ENCODE assay signal across 8 mouse cellular contexts in genomic region chr2:26583640-26584039, GRCm38 (mm10). TPM values are rescaled to one million over a fixed set of nuclear protein-coding genes. Genes with fewer than 3 reads are reported as not detected.
DNase-seq lines count a peak whose midpoint lies in the region; ATAC-seq and TF ChIP-seq lines count a peak whose summit lies in the region.
"Had no signal": no experiment of that assay in that cellular context is flagged by ENCODE, and none has a peak within 500 bp of the region (broad histone marks: within the 10 kb centered on the region; RNA-seq: fewer than 3 reads in every experiment).

No protein-coding gene starts in this region.

- TF ChIP-seq EP300 in liver, embryonic 14.5 days (IDR thresholded peaks at IDR 0.05; ENCODE audit: low read depth), result no peak

- peak overlapping the region; percentile 21; the same call in 1 of the 2 replicates for H3K4me3 ChIP-seq in embryonic facial prominence, embryonic 15.5 days (replicated peaks)
- H3K4me3 ChIP-seq in intestine, embryonic 15.5 days (replicated peaks), result peak overlapping the region; percentile 22
- peak overlapping the region; percentile 21 to 33; a peak in 3 of 4 replicates for H3K4me3 ChIP-seq in liver, embryonic 14.5 days (ENCODE audit: insufficient read depth in 1 of 2, low read depth in 2 of 2, low read length in 2 of 2)

- H3K9me3 ChIP-seq in embryonic facial prominence, embryonic 15.5 days (replicated peaks), result no peaks in the 10 kb centered on the region
- no peaks in the 10 kb centered on the region for H3K9me3 ChIP-seq in intestine, embryonic 15.5 days
- no peaks in the 10 kb centered on the region for H3K9me3 ChIP-seq in liver, embryonic 14.5 days (ENCODE audit: control insufficient read depth, low read length)

- no peak overlapping the region for H3K9ac ChIP-seq in embryonic facial prominence, embryonic 15.5 days
- peak overlapping the region; percentile 30 for H3K9ac ChIP-seq in intestine, embryonic 15.5 days
- H3K9ac ChIP-seq in liver, embryonic 14.5 days (replicated peaks), result no peak overlapping the region

- no peak overlapping the region for H3K4me2 ChIP-seq in embryonic facial prominence, embryonic 15.5 days (replicated peaks)
- H3K4me2 ChIP-seq in intestine, embryonic 15.5 days (replicated peaks), result no peak overlapping the region
- no peak overlapping the region for H3K4me2 ChIP-seq in liver, embryonic 14.5 days (ENCODE audit: low read depth)

- WGBS in embryonic facial prominence, embryonic 15.5 days, result 57% methylated on average over 11 of the region's 11 CpGs
- WGBS in intestine, embryonic 15.5 days, result 28% methylated on average over 11 of the region's 11 CpGs
- WGBS in liver, embryonic 14.5 days (ENCODE audit: insufficient replicate concordance), result 3% methylated on average over 11 of the region's 11 CpGs

- TF ChIP-seq CTCF in liver, embryonic 14.5 days (IDR thresholded peaks at IDR 0.05; ENCODE audit: low read depth), result no peak

- no peaks in the 10 kb centered on the region for H3K27me3 ChIP-seq in embryonic facial prominence, embryonic 15.5 days
- no peaks in the 10 kb centered on the region for H3K27me3 ChIP-seq in intestine, embryonic 15.5 days (replicated peaks)
- H3K27me3 ChIP-seq in liver, embryonic 14.5 days (ENCODE audit: control insufficient read depth, insufficient read depth, low read length), result no peaks in the 10 kb centered on the region

- ATAC-seq in embryonic facial prominence, embryonic 15.5 days (ENCODE audit: insufficient number of reproducible peaks, low FRiP score, low TSS enrichment, low read depth), result no peak
- no peak for ATAC-seq in intestine, embryonic 15.5 days
- no peak for ATAC-seq in liver, embryonic 14.5 days (ENCODE audit: insufficient read depth)
- no peak for ATAC-seq in erythroid progenitor cell, adult 5-6 weeks (replicated peaks; ENCODE audit: low FRiP score, poor library complexity, severe bottlenecking)

- H3K36me3 ChIP-seq in embryonic facial prominence, embryonic 15.5 days, result no peaks in the 10 kb centered on the region
- H3K36me3 ChIP-seq in intestine, embryonic 15.5 days, result no peaks in the 10 kb centered on the region
- H3K36me3 ChIP-seq in liver, embryonic 14.5 days (replicated peaks; ENCODE audit: control insufficient read depth, insufficient read depth, low read depth), result no peaks in the 10 kb centered on the region

- peaks cover 30% of the 10 kb centered on the region for H3K4me1 ChIP-seq in embryonic facial prominence, embryonic 15.5 days
- H3K4me1 ChIP-seq in intestine, embryonic 15.5 days (replicated peaks), result peaks cover 19% of the 10 kb centered on the region; the same call in 1 of the 2 replicates
- H3K4me1 ChIP-seq in liver, embryonic 14.5 days (replicated peaks; ENCODE audit: control insufficient read depth in 2 of 2, insufficient read depth in 2 of 2, low read length in 1 of 2), result peaks cover 2 to 18% of the 10 kb centered on the region in 2 experiments; a peak in 3 of 4 replicates

- DNase-seq in adrenal gland, postnatal 36 days, result peak; percentile 67 to 80
- no peak for DNase-seq in liver, embryonic 14.5 days (ENCODE audit: low read depth in 3 of 3, low spot score in 3 of 3)
- no peak for DNase-seq in c-Kit-positive CD71-positive TER-119-positive erythroid progenitor cells, embryonic 14.5 days (ENCODE audit: low spot score)
- no peak for DNase-seq in Muller cell, postnatal 12 days (ENCODE audit: inconsistent ontology term)

- peak overlapping the region; percentile 13; the same call in 1 of the 2 replicates for H3K27ac ChIP-seq in embryonic facial prominence, embryonic 15.5 days (replicated peaks)
- H3K27ac ChIP-seq in intestine, embryonic 15.5 days, result 0 out of 2 replicates have a peak overlapping the region, but pooled peaks have one; percentile 17
- H3K27ac ChIP-seq in liver, embryonic 14.5 days, result no peak overlapping the region

RNA-seq across cellular contexts. Expression of gene Gm20532, which starts 2.8 kb away (rescaled TPM):
- not detected for total RNA-seq in adrenal gland, postnatal 36 days (2021)
- polyA plus RNA-seq in embryonic facial prominence, embryonic 15.5 days (2015; fragmentation: Nextera tagmentation; extraction: Ambion mirVana), result not detected in 2 replicates
- polyA plus RNA-seq in intestine, embryonic 15.5 days (2015; fragmentation: Nextera tagmentation; extraction: Ambion mirVana), result not detected in 2 replicates
- not detected in 2 replicates for polyA plus RNA-seq in liver, embryonic 14.5 days (2012; rRNA removed)
- not detected in 2 replicates for polyA plus RNA-seq in liver, embryonic 14.5 days (2014; fragmentation: Nextera tagmentation; extraction: Ambion mirVana)
- total RNA-seq in erythroid progenitor cell, adult 5-6 weeks (2015; ENCODE audit: low replicate concordance), result not detected in 2 replicates
- 1.9 TPM in 1 of 2 replicates, not detected in the other for total RNA-seq in erythroid progenitor cell, adult 5-6 weeks (2017; ENCODE audit: low replicate concordance)
- total RNA-seq: neutrophil, adult 5-6 weeks had no signal

RNA-seq across cellular contexts. Expression of gene Egfl7, which starts 3.8 kb away (rescaled TPM):
- total RNA-seq in adrenal gland, postnatal 36 days (2021), result 100 to 1,000 TPM in 1 of 2 experiments, 10 to 100 TPM in 1; 86.2 to 127 TPM
- polyA plus RNA-seq in embryonic facial prominence, embryonic 15.5 days (2015; fragmentation: Nextera tagmentation; extraction: Ambion mirVana), result 111 and 125 TPM in 2 replicates
- polyA plus RNA-seq in intestine, embryonic 15.5 days (2015; fragmentation: Nextera tagmentation; extraction: Ambion mirVana), result 113 and 124 TPM in 2 replicates
- 61.7 and 68.0 TPM in 2 replicates for polyA plus RNA-seq in liver, embryonic 14.5 days (2012; rRNA removed)
- 46.8 and 47.6 TPM in 2 replicates for polyA plus RNA-seq in liver, embryonic 14.5 days (2014; fragmentation: Nextera tagmentation; extraction: Ambion mirVana)
- total RNA-seq in erythroid progenitor cell, adult 5-6 weeks (2015; ENCODE audit: low replicate concordance), result 3.8 and 7.2 TPM in 2 replicates
- 0.77 and 7.2 TPM in 2 replicates for total RNA-seq in erythroid progenitor cell, adult 5-6 weeks (2017; ENCODE audit: low replicate concordance)

RNA-seq across cellular contexts. Expression of gene Agpat2, which starts 20.6 kb away (rescaled TPM):
- 100 to 1,000 TPM; 301 to 364 TPM for total RNA-seq in adrenal gland, postnatal 36 days (2021)
- 31.7 and 32.2 TPM in 2 replicates for polyA plus RNA-seq in embryonic facial prominence, embryonic 15.5 days (2015; fragmentation: Nextera tagmentation; extraction: Ambion mirVana)
- 79.9 and 90.3 TPM in 2 replicates for polyA plus RNA-seq in intestine, embryonic 15.5 days (2015; fragmentation: Nextera tagmentation; extraction: Ambion mirVana)
- 27.2 and 29.8 TPM in 2 replicates for polyA plus RNA-seq in liver, embryonic 14.5 days (2012; rRNA removed)
- polyA plus RNA-seq in liver, embryonic 14.5 days (2014; fragmentation: Nextera tagmentation; extraction: Ambion mirVana), result 31.4 and 32.8 TPM in 2 replicates
- total RNA-seq in erythroid progenitor cell, adult 5-6 weeks (2015; ENCODE audit: low replicate concordance), result 12.2 and 12.6 TPM in 2 replicates
- 6.2 and 12.0 TPM in 2 replicates for total RNA-seq in erythroid progenitor cell, adult 5-6 weeks (2017; ENCODE audit: low replicate concordance)

RNA-seq across cellular contexts. Expression of gene Fam69b, which starts 44.6 kb away (rescaled TPM):
- total RNA-seq in adrenal gland, postnatal 36 days (2021), result 1 to 10 TPM; 5.8 to 8.8 TPM
- 44.0 and 48.6 TPM in 2 replicates for polyA plus RNA-seq in embryonic facial prominence, embryonic 15.5 days (2015; fragmentation: Nextera tagmentation; extraction: Ambion mirVana)
- 31.1 and 32.6 TPM in 2 replicates for polyA plus RNA-seq in intestine, embryonic 15.5 days (2015; fragmentation: Nextera tagmentation; extraction: Ambion mirVana)
- 0.78 and 0.94 TPM in 2 replicates for polyA plus RNA-seq in liver, embryonic 14.5 days (2012; rRNA removed)
- polyA plus RNA-seq in liver, embryonic 14.5 days (2014; fragmentation: Nextera tagmentation; extraction: Ambion mirVana), result 0.70 and 0.78 TPM in 2 replicates
- total RNA-seq in erythroid progenitor cell, adult 5-6 weeks (2015; ENCODE audit: low replicate concordance), result not detected in 2 replicates
- total RNA-seq in erythroid progenitor cell, adult 5-6 weeks (2017; ENCODE audit: low replicate concordance), result not detected in 2 replicates
- total RNA-seq: neutrophil, adult 5-6 weeks had no signal

Comparison
In these comparisons a context has a peak if more than half of its experiments do, and no peak if none do; other contexts are left out.
1. DNase-seq: peak in adrenal gland, postnatal 36 days (2 of 2); none in liver, embryonic 14.5 days (0 of 3), c-Kit-positive CD71-positive TER-119-positive erythroid progenitor cells, embryonic 14.5 days (single experiment) and Muller cell, postnatal 12 days (single experiment).
2. Peak in every context shown above with its lines, with median percentiles within 50 percentile points of each other: H3K4me3 ChIP-seq.